Mouse (Mus musculus) CH12.LX (cell line): ENCODE data around the gene Psma6. TPM values are rescaled to one million over a fixed set of nuclear protein-coding genes. Genes with fewer than 3 reads are reported as not detected.
A peak's percentile ranks its signal among the peaks of the same experiment; 100 is the strongest.

Experiments used
- DNase-seq: peaks from one replicate; pipeline ENCODE4 v3.0.0-alpha.2; 2013; ENCODE audit errors: extremely low read depth
- H3K27ac ChIP-seq: 2 replicates; pipeline ENCODE4 v1.5.1; 2012; ENCODE audit warnings: low read depth, mild to moderate bottlenecking, control low read depth, moderate library complexity; ENCODE audit not compliant: insufficient read depth
- H3K27me3 ChIP-seq: replicated peaks from 2 replicates; pipeline ENCODE3; 2012; ENCODE audit warnings: inconsistent platforms
- H3K36me3 ChIP-seq, 2 experiments: replicated peaks in 1 of 2; 2 replicates each; pipeline versions ENCODE3 to v1.6.1; 2012; ENCODE audit warnings: inconsistent platforms in 1 of 2, low read length in 1 of 2, mild to moderate bottlenecking in 1 of 2, mixed read lengths in 1 of 2, moderate library complexity in 1 of 2; ENCODE audit not compliant: control insufficient read depth in 1 of 2, insufficient read depth in 1 of 2
- H3K4me1 ChIP-seq, 2 experiments: 2 replicates each; pipeline ENCODE4 v1.6.1; 2012; ENCODE audit warnings: inconsistent platforms in 1 of 2, moderate library complexity in 1 of 2; ENCODE audit not compliant: insufficient read depth in 2 of 2, control insufficient read depth in 1 of 2
- H3K4me2 ChIP-seq: 2 replicates; pipeline ENCODE4 v1.6.1; 2012; ENCODE audit warnings: low read depth, mild to moderate bottlenecking, control low read depth; ENCODE audit not compliant: poor library complexity, insufficient read depth, severe bottlenecking
- H3K4me3 ChIP-seq, 3 experiments: fragments of 150-350 bp in 1 of 3; sonication (generic) in 1 of 3; replicated peaks in 1 of 3; 2 replicates each; pipeline versions ENCODE3 to v1.5.1; 2011 to 2012; ENCODE audit warnings: low read depth in 2 of 3, low read length in 2 of 3, mild to moderate bottlenecking in 2 of 3, moderate library complexity in 2 of 3, control low read depth in 1 of 3, improper control_type of control experiment in 1 of 3, inconsistent platforms in 1 of 3, mixed read lengths in 1 of 3; ENCODE audit not compliant: poor library complexity in 1 of 3
- H3K79me2 ChIP-seq: replicated peaks from 2 replicates; pipeline ENCODE4 v1.6.1; 2012; ENCODE audit warnings: mild to moderate bottlenecking, moderate library complexity; ENCODE audit not compliant: control insufficient read depth, poor library complexity, insufficient read depth, severe bottlenecking; ENCODE audit errors: extremely low read depth
- H3K9ac ChIP-seq: 2 replicates; pipeline ENCODE4 v1.6.1; 2012; ENCODE audit warnings: low read depth, mild to moderate bottlenecking, control low read depth, moderate library complexity; ENCODE audit not compliant: insufficient read depth
- H3K9me3 ChIP-seq: replicated peaks from 2 replicates; pipeline ENCODE3; 2012; ENCODE audit warnings: low read length, inconsistent platforms, mixed read lengths
- CHD1 ChIP-seq: IDR thresholded peaks from 2 replicates; pipeline ENCODE4 v1.6.1; 2012; ENCODE audit warnings: low read depth, low read length, improper control_type of control experiment, inconsistent platforms
- E2F4 ChIP-seq: IDR thresholded peaks from 2 replicates; pipeline ENCODE4 v1.6.1; 2011; ENCODE audit warnings: low read depth, low read length, improper control_type of control experiment; ENCODE audit not compliant: insufficient replicate concordance
- EP300 ChIP-seq: IDR thresholded peaks from 2 replicates; pipeline ENCODE4 v1.6.1; 2011; ENCODE audit warnings: low read length, improper control_type of control experiment
- HCFC1 ChIP-seq: IDR thresholded peaks from 2 replicates; pipeline ENCODE4 v1.6.1; 2012; ENCODE audit warnings: low read depth, mild to moderate bottlenecking, inconsistent platforms, low read length, improper control_type of control experiment
- IRF4 ChIP-seq: IDR thresholded peaks from 2 replicates; pipeline ENCODE4 v1.6.1; 2014; ENCODE audit warnings: low read depth, mild to moderate bottlenecking, inconsistent platforms, low read length, improper control_type of control experiment
- JUN ChIP-seq: IDR thresholded peaks from 2 replicates; pipeline ENCODE4 v1.6.1; 2011; ENCODE audit warnings: low read depth, mild to moderate bottlenecking, low read length, improper control_type of control experiment, moderate library complexity; ENCODE audit not compliant: insufficient read depth
- KAT2A ChIP-seq: IDR thresholded peaks from 2 replicates; pipeline ENCODE4 v1.6.1; 2012; ENCODE audit warnings: low read length, improper control_type of control experiment, inconsistent platforms; ENCODE audit not compliant: insufficient replicate concordance
- MAFK ChIP-seq: IDR thresholded peaks from 2 replicates; pipeline ENCODE4 v1.6.1; 2011; ENCODE audit warnings: low read length, improper control_type of control experiment; ENCODE audit not compliant: insufficient replicate concordance
- MEF2A ChIP-seq: IDR thresholded peaks from 2 replicates; pipeline ENCODE4 v1.6.1; 2014; ENCODE audit warnings: low read depth, mild to moderate bottlenecking, inconsistent platforms, low read length, improper control_type of control experiment, borderline replicate concordance
- MYC ChIP-seq: IDR thresholded peaks from 2 replicates; pipeline ENCODE4 v1.6.1; 2011; ENCODE audit warnings: low read depth, mild to moderate bottlenecking, improper control_type of control experiment, low read length
- POLR2A ChIP-seq: IDR thresholded peaks from 2 replicates; pipeline ENCODE4 v1.6.1; 2011; ENCODE audit warnings: low read depth, mild to moderate bottlenecking, improper control_type of control experiment, low read length
- POLR2AphosphoS2 ChIP-seq: IDR thresholded peaks from 2 replicates; pipeline ENCODE4 v1.6.1; 2011; ENCODE audit warnings: low read depth, low read length, improper control_type of control experiment
- RAD21 ChIP-seq: IDR thresholded peaks from 2 replicates; pipeline ENCODE4 v1.6.1; 2011; ENCODE audit warnings: low read depth, mild to moderate bottlenecking, low read length, improper control_type of control experiment, moderate library complexity
- SIN3A ChIP-seq: IDR thresholded peaks from 2 replicates; pipeline ENCODE4 v1.6.1; 2012; ENCODE audit warnings: low read length, improper control_type of control experiment, inconsistent platforms
- TCF12 ChIP-seq: IDR thresholded peaks from 2 replicates; pipeline ENCODE4 v1.6.1; 2014; ENCODE audit warnings: low read depth, mild to moderate bottlenecking, inconsistent platforms, low read length, improper control_type of control experiment
- UBTF ChIP-seq: IDR thresholded peaks from 2 replicates; pipeline ENCODE4 v1.6.1; 2012; ENCODE audit warnings: low read depth, mild to moderate bottlenecking, inconsistent platforms, low read length, improper control_type of control experiment, moderate library complexity
- USF2 ChIP-seq: conservative IDR thresholded peaks from 2 replicates; pipeline ENCODE4 v1.6.1; 2011; ENCODE audit warnings: low read depth, low read length, improper control_type of control experiment
- ZKSCAN1 ChIP-seq: IDR thresholded peaks from 2 replicates; pipeline ENCODE4 v1.6.1; 2012; ENCODE audit warnings: low read depth, inconsistent platforms, low read length, improper control_type of control experiment, borderline replicate concordance
- dilution Hi-C: fragments of 300-500 bp; cut with MboI; formaldehyde crosslinking; loops from 2 replicates; pipeline ENCODE4 v1.14.3; 2020; ENCODE audit warnings: low sequenced_read_pairs; ENCODE audit not compliant: extremely low pct_unique_long_range_greater_than_20kb, extremely low pct_ligation_motif_present
- in situ Hi-C: fragments of 300-500 bp; cut with MboI; formaldehyde crosslinking; loops from 3 replicates; pipeline ENCODE4 v1.14.3; 2019; ENCODE audit warnings: low sequenced_read_pairs, low pct_ligation_motif_present, low pct_unique_long_range_greater_than_20kb, mixed read lengths
- polyA plus RNA-seq: library from polyadenylated mRNA; unstranded; fragments of >175 nt; gene quantifications from 2 replicates; pipeline ENCODE4 v1.2.1, GENCODE M21; 2012; ENCODE audit warnings: low read depth; ENCODE audit not compliant: insufficient read length
- total RNA-seq, 2 experiments: library from RNA; depleted of rRNA; stranded (reverse); fragments of 300-350 nt in 1 of 2; fragments of >200 nt in 1 of 2; gene quantifications; 2 replicates each; pipeline ENCODE4 v1.2.3; 2012 to 2014

Gene Psma6
- total and polyA plus RNA-seq, 3 experiments = 271 to 585 (median 307) TPM

GRCm38 (mm10) chr12:55415762-55416161 is 31.7 kb downstream of the Psma6 start:
- Histone ChIP-seq H3K27ac (no peak overlapping the region), H3K4me3 (no peak overlapping the region), H3K9me3 (peaks cover 6% of the 10 kb centered on the region), H3K27me3 (no peaks in the 10 kb centered on the region), H3K4me1 (peaks cover 0 to 10% of the 10 kb centered on the region in 2 experiments; a peak in 1 of 4 replicates), H3K79me2 (peaks cover 4% of the 10 kb centered on the region; the same call in 1 of the 2 replicates), H3K4me2 (no peak overlapping the region), H3K9ac (no peak overlapping the region), H3K36me3 (peaks cover 67 to 90% of the 10 kb centered on the region in 2 experiments)
- dilution Hi-C loops = no loop called here
- in situ Hi-C loops = no loop called here
- no peak for DNase-seq
- TF ChIP-seq POLR2AphosphoS2 (no peak), EP300 (no peak), MYC (no peak), CHD1 (no peak), JUN (no peak), HCFC1 (no peak), KAT2A (no peak), UBTF (no peak), POLR2A (no peak)

GRCm38 (mm10) chr12:55420220-55420619 is 36.2 kb downstream of the Psma6 start:
- in situ Hi-C loops (no loop called here), dilution Hi-C loops (no loop called here)
- peaks cover 8% of the 10 kb centered on the region for H3K9me3 ChIP-seq
- H3K36me3 ChIP-seq = peaks cover 38 to 55% of the 10 kb centered on the region in 2 experiments
- no peaks in the 10 kb centered on the region for H3K27me3 ChIP-seq
- H3K9ac ChIP-seq = no peak overlapping the region
- no peak overlapping the region for H3K4me2 ChIP-seq
- H3K79me2 ChIP-seq = peaks cover 4% of the 10 kb centered on the region; the same call in 1 of the 2 replicates
- TF ChIP-seq MAFK = no peak
- TF ChIP-seq USF2 = no peak
- TF ChIP-seq POLR2AphosphoS2 = 0 out of 2 replicates have a peak, but pooled peaks have one; percentile 25
- TF ChIP-seq, all 38 proteins: peak for 1
- DNase-seq = no peak
- Histone ChIP-seq H3K4me3 (no peak overlapping the region), H3K4me1 (peaks cover 5 to 34% of the 10 kb centered on the region in 2 experiments; a peak in 3 of 4 replicates), H3K27ac (no peak overlapping the region)

- dilution Hi-C loops (no loop called here), in situ Hi-C loops (no loop called here)
- TF ChIP-seq E2F4 = no peak
- TF ChIP-seq CHD1 = no peak
- TF ChIP-seq TCF12 = no peak
- TF ChIP-seq IRF4 = no peak
- TF ChIP-seq USF2 = no peak
- TF ChIP-seq RAD21 = no peak
- TF ChIP-seq ZKSCAN1 = no peak
- TF ChIP-seq SIN3A = no peak
- TF ChIP-seq MEF2A = no peak
- no peak overlapping the region for H3K9ac ChIP-seq
- H3K27me3 ChIP-seq = no peaks in the 10 kb centered on the region
- DNase-seq = no peak
- H3K4me1 ChIP-seq = peaks cover 5 to 33% of the 10 kb centered on the region in 2 experiments; a peak in 3 of 4 replicates
- H3K27ac ChIP-seq = peak overlapping the region; percentile 21
- H3K9me3 ChIP-seq = peaks cover 8% of the 10 kb centered on the region
- H3K4me3 ChIP-seq = no peak overlapping the region
- no peak overlapping the region for H3K4me2 ChIP-seq
- peaks cover 2% of the 10 kb centered on the region; the same call in 1 of the 2 replicates for H3K79me2 ChIP-seq
- H3K36me3 ChIP-seq = peaks cover 25 to 38% of the 10 kb centered on the region in 2 experiments
Measured at GRCm38 (mm10) chr12:55422057-55422456, 38.0 kb downstream of the Psma6 start.
